Mouse (Mus musculus): ENCODE data around the gene Pam. TPM values are rescaled to one million over a fixed set of nuclear protein-coding genes. Genes with fewer than 3 reads are reported as not detected.
A peak's percentile ranks its signal among the peaks of the same experiment; 100 is the strongest.

The Pam gene
- total RNA-seq, 2 experiments from 2014 or later: 29.7 to 34.6 TPM

- no peak for DNase-seq (ENCODE audit: low spot score)
These were observed 261.1 kb downstream of the Pam start for GRCm38 (mm10) chr1:97834354-97834822.

- DNase-seq (ENCODE audit: low spot score): peak; percentile 11
These were observed 261.7 kb downstream of the Pam start for GRCm38 (mm10) chr1:97833466-97834353.

GRCm38 (mm10) chr1:97828087-97828486 is 267.4 kb downstream of the Pam start:
- no peak for DNase-seq (ENCODE audit: low spot score)

DNA sequence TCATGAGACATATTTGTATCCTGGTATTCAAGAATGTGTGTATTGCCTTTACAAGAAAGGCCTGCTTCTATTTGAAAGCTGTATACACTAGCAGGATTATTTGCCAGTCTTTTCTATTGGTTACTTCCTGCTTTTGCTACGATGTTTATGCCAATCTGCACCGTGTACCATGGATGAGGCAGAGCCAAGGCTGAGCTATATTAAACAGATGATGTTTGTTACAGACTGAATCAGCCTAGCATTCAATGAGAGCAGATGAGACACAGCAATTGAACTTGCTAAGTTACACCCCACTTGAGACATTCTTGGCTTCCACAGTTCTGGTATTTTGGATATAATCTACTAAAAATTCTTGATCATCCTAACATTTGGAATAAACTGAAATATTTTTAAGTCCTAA is 267.9 kb downstream of the Pam start:
- no peak for DNase-seq (ENCODE audit: low spot score)

DNA sequence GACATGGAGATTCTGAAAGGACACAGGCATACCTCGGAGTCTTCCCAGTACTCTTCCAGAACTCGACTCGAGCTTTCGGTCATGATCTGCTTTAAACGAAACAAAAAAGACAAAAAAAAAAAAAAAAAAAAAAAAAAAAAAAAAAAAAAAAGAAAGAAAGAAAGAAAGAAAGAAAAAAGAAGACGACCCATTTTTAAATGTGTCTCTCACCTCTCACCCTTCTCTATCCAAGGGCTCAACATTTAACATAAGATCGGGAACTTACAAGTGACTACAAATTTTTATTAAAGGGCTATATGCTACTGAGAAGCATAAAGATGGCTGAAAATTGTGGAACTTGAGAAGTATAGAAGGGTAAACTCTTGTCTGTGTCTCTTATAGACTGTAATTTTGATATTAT is 272.5 kb downstream of the Pam start:
- no peak for DNase-seq (ENCODE audit: low spot score)

DNA sequence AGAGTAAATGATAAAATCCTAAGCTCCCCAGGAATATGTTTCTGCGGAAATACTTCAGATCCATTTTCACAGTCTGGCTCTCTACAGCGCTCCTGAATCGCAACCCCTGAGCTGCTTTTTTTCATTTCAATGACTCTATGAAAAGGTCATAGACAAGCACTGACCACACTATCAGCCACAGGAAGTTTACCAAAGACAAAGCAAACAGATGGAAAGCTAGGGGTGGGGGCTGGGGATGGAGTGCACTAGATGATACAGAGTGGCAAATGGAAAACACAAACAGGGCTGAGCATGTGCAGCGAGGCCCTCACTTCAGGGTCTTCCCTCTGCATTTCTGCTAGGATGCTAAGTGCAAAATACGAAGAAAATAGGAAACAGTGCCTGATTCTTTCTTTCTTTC is 273.2 kb downstream of the Pam start:
- DNase-seq (ENCODE audit: low spot score): no peak

DNA sequence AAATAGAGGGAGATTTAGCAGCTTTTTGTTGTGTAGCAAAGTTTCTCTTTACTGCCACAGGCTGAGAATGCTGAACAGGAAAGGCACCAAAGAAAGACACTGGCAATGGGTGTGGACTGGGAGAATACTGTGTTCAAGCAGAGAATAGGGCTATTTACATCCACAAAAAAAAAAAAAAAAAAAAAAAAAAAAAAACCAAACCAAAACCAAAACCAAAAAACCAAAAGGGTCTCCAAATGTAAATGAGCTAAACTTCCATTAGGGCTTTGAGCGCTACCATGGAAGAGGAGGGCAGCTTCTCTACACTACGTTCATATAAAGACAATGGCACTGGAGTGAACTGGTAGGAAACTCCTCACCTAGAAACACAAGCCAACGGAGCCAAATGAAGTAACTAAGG is 274.2 kb downstream of the Pam start:
- DNase-seq (ENCODE audit: low spot score): no peak

DNA sequence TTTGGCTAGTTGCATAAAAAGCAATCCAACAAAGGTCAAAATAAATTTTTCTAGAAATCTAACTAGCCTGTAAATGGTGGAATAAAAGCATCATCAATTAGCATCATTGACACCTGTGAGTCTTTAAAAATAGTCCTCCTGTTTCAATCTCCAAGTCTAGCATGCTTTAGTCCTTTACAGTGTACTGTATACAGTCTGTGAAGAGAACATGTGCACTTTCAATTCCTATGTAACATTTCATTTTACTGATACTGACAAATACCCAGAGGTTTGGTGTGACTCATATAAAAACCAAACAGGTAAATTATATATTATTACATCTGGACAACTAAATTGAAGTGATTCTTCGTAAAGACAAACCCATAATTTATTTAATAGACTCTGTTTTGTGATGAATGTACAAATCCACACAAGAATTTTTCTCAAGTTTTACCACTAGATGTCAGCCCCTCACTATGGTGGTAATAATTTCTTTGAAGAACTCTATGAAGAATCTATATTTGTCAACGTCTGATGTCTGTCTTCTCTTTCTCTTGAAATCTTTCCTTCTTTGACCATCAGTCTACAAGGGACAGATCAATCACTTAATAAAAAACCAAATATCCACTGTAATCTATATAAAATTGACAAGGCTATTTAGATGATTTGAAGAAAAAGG is 286.1 kb downstream of the Pam start:
- no peak for DNase-seq (ENCODE audit: low spot score)

DNA sequence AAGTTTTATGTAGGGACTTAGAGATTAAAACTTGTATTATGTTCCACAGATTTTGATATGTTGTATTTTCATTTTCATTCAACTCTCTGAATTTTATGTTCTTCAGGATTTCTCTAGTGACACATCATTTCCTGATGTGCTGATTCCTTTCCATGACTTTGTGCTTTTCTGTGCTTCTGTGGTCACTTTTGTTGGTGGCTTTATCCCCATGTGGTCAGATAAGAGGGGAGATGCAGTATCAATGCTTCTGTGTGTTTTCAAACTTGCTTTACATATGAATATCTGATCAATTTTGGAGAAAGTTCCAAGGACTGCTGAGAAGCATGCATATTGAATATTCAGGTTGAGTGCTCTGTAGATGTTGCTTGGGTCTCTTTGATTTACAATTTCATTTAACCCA is 290.9 kb downstream of the Pam start:
- DNase-seq (ENCODE audit: low spot score): no peak

GRCm38 (mm10) chr1:97802207-97802902 is 293.1 kb downstream of the Pam start:
- DNase-seq (ENCODE audit: low spot score): no peak

- no peak for DNase-seq (ENCODE audit: low spot score)
These were observed 299.5 kb downstream of the Pam start for GRCm38 (mm10) chr1:97795936-97796335.

GRCm38 (mm10) chr1:97794110-97794509 is 301.3 kb downstream of the Pam start:
- no peak for DNase-seq (ENCODE audit: low spot score)

DNA sequence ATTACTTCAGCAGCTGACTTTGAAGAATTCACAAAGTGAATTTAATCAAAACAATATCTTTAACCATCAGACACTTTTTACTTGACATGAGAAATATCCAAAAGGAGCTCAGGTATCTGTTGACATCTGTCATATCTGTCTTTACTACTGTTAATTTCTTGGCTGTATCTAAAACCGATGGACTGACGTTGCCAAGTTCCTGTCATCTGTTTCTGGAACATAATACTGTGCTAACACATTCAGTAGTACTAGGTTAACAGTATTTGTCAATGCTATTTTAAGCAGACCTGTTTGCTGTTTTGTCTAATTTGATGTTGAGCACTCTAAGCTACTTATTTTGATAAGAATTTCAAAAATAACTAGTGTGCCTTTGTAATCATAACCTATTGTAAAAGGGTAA is 307.0 kb downstream of the Pam start:
- DNase-seq (ENCODE audit: low spot score): no peak

DNA sequence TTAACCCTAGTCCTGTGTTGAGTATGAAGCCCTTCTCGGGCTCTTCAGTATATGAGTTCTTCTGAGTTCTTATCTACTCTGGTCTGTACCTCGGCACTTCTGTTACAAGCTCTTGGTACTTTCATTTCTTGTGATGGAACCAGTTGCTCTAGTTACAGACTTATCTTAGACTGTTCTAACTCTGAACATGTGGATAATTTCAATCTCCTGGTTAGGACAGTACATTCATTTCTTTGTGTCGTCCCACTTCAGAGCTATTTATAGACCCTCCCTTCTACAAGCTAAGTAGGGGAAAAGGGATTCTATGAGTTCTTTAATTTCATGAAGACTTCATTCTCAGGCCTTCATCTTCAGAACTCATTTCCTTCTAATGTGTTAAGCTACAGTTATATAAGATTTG is 307.8 kb downstream of the Pam start:
- no peak for DNase-seq (ENCODE audit: low spot score)

DNA sequence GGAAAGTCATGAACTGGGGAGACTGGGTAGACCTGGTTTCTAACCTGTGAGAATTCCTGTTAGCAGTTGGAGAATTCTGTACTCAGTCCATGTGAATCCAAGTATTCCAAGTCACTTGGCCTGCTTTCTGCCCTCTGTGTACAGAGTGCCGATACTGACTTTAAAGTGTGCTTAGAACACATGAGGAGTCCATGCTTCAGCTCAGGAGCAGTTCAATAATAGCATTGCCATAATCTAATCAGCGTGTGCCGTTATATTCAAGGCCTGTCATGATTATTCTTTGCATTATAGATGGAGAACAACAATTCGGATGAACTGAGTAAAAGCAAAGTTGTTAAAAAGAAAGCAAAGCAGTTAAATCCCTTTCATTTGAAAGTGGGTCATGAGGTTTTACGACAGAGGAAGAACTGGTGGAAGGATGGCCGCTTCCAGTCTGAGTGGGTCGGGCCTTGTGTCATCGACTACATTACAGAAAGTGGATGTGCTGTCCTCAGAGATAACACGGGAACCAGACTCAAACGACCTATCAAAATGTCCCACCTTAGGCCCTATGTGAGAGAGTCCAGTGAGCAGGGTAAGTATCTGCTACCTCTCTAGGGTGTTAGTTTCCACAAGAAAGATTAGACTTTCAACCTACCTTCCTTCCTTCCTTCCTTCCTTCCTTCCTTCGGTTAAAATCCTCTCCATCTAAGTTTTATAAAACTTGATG is 309.6 kb downstream of the Pam start:
- DNase-seq (ENCODE audit: low spot score): no peak

DNA sequence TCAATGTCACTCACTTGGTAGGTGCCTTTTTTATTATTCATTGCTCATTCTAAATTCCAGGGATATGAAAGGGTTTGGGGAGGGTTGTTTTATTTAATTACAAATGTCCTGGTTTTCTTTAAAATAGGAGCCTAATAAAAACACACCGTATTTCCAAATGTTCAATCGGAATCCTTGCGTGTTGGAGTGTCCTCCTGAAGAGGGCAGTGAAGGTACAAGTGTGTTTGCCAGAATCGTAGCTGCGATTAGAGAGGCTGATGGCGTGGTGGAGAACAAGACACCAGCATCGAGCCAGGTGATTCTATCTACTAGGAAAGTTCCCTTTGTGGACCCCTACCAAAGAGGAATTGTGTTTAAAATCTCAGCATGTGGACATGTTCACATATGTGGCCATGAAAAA is 310.5 kb downstream of the Pam start:
- DNase-seq (ENCODE audit: low spot score): no peak

DNA sequence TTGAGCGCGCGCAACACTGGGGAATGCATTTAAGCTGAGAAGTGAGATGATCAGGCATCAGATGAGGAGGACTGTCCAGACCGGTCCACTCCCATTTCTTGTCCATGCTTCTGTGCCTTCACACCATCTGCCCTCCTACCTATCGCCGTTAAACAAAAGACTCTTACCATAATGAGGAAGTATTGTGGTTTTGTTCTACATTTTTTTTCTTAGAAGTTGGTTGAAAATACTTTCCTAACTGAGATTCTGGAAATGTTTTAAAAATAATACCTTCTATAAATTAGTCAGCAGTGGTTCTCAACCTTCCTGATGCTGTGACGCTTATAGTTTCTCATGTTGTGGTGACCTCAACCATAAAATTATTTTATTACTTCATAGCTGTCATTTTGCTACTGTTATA is 313.8 kb downstream of the Pam start:
- DNase-seq (ENCODE audit: low spot score): no peak

GRCm38 (mm10) chr1:97773973-97774372 is 321.5 kb downstream of the Pam start:
- no peak for DNase-seq (ENCODE audit: low spot score)

DNA sequence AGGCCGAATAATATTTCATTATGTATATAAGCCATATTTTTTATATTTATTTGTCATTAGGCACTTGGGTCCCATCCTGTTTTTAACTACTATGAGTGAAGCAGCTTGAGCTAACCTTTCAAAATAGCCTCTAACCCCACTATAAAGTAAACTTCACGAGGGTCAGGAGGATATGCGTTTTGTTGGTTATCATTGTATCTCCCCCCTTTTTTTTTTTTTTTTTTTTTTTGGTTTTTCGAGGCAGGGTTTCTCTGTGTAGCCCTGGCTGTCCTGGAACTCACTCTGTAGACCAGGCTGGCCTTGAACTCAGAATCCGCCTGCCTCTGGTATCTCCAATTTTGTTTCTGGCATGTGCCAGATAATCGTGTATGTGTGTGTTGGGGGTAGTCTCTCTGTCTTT is 322.1 kb downstream of the Pam start:
- DNase-seq (ENCODE audit: low spot score): no peak

DNA sequence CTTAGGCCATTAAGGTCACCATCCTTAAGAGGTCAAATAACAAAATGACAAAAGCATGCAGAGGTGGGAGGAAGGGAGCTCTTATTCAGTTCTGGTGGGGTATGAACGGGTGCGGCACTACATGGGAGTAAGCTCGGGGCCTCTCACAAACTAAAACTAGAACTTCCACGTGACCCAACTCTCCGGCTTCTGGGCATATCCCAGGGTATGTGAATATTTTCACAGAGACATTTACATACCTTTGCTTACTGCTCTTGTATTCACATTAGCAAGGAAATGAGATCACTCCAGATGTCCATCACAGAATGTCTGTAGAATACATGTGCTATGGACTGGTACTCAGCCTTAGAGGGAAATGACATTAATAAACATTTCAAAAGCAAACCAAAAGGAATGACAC is 323.7 kb downstream of the Pam start:
- DNase-seq (ENCODE audit: low spot score): no peak

- DNase-seq (ENCODE audit: low spot score): no peak
These were observed 324.3 kb downstream of the Pam start for GRCm38 (mm10) chr1:97771118-97771517.
